Mouse (Mus musculus): ENCODE data around the gene Anxa2. TPM values are rescaled to one million over a fixed set of nuclear protein-coding genes. Genes with fewer than 3 reads are reported as not detected.

Anxa2 gene
- total and polyA plus RNA-seq, 3 experiments, result 0.13 to 0.26 TPM; not detected in 1

GRCm38 (mm10) chr9:69435194-69435593, 18.2 kb upstream of the Anxa2 start:
- Histone ChIP-seq H3K4me1 (ENCODE audit: control insufficient read depth in 1 of 2, insufficient read depth in 2 of 2) (no peaks in the 10 kb centered on the region), H3K9me3 (replicated peaks; ENCODE audit: low read length) (no peaks in the 10 kb centered on the region), H3K4me3 (replicated peaks in 1 of 3; ENCODE audit: low read depth in 2 of 3, low read length in 2 of 3, poor library complexity in 1 of 3) (no peak overlapping the region), H3K27ac (ENCODE audit: insufficient read depth, low read depth) (no peak overlapping the region), H3K4me2 (ENCODE audit: insufficient read depth, low read depth, poor library complexity, severe bottlenecking) (no peak overlapping the region), H3K9ac (ENCODE audit: insufficient read depth, low read depth) (no peak overlapping the region), H3K79me2 (replicated peaks; ENCODE audit: control insufficient read depth, extremely low read depth, insufficient read depth, poor library complexity, severe bottlenecking) (no peaks in the 10 kb centered on the region), H3K36me3 (replicated peaks in 1 of 2; ENCODE audit: control insufficient read depth in 1 of 2, insufficient read depth in 1 of 2, low read length in 1 of 2) (peaks cover 12 to 35% of the 10 kb centered on the region in 2 experiments), H3K27me3 (replicated peaks) (no peaks in the 10 kb centered on the region)
- in situ Hi-C loops (cut with MboI; ENCODE audit: low pct_ligation_motif_present, low pct_unique_long_range_greater_than_20kb, low sequenced_read_pairs), result no loop called here
- dilution Hi-C loops (cut with MboI; ENCODE audit: extremely low pct_ligation_motif_present, extremely low pct_unique_long_range_greater_than_20kb, low sequenced_read_pairs), result no loop called here
- no peak for TF ChIP-seq MYC (IDR thresholded peaks at IDR 0.05; ENCODE audit: low read depth, low read length)
- no peak for TF ChIP-seq USF2 (conservative IDR thresholded peaks at IDR 0.05; ENCODE audit: low read depth, low read length)
- TF ChIP-seq MAFK (IDR thresholded peaks at IDR 0.05; ENCODE audit: insufficient replicate concordance, low read length), result no peak
- no peak for TF ChIP-seq GABPA (IDR thresholded peaks at IDR 0.05; ENCODE audit: insufficient replicate concordance, low read depth, low read length)
- no peak for TF ChIP-seq CTCF (conservative IDR thresholded peaks at IDR 0.05 in 1 of 2, IDR thresholded peaks at IDR 0.05 in 1 of 2; ENCODE audit: low read depth in 2 of 2, low read length in 2 of 2)
- no peak for TF ChIP-seq JUN (IDR thresholded peaks at IDR 0.05; ENCODE audit: insufficient read depth, low read depth, low read length)
- TF ChIP-seq HCFC1 (IDR thresholded peaks at IDR 0.05; ENCODE audit: low read depth, low read length), result no peak
- no peak for TF ChIP-seq E2F4 (IDR thresholded peaks at IDR 0.05; ENCODE audit: insufficient replicate concordance, low read depth, low read length)
- no peak for TF ChIP-seq MXI1 (IDR thresholded peaks at IDR 0.05; ENCODE audit: low read depth, low read length)
- no peak for TF ChIP-seq ZKSCAN1 (IDR thresholded peaks at IDR 0.05; ENCODE audit: borderline replicate concordance, low read depth, low read length)
- no peak for TF ChIP-seq JUND (conservative IDR thresholded peaks at IDR 0.05; ENCODE audit: low read depth, low read length)
- DNase-seq (ENCODE audit: extremely low read depth), result no peak

DNA sequence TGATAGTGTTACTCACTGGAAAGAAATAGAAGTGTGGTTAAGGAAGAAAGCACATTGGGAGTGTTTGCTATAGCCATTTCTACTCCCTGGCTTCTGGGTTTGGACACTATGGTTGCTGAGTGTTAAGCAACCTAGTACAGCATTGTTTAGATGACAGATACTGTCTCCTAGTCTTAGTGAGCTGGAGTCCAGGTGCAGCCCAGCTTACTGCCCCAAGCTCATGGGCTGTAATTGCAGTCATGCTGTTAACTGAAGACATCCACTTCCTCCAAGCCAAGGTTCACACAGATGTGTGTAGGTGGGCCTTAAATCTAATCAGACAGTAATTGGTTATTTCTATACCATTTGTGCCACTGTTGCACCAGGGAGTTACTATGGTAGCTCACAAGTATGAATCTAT, 17.8 kb upstream of the Anxa2 start:
- Histone ChIP-seq H3K9ac (ENCODE audit: insufficient read depth, low read depth) (no peak overlapping the region), H3K79me2 (replicated peaks; ENCODE audit: control insufficient read depth, extremely low read depth, insufficient read depth, poor library complexity, severe bottlenecking) (no peaks in the 10 kb centered on the region), H3K4me3 (replicated peaks in 1 of 3; ENCODE audit: low read depth in 2 of 3, low read length in 2 of 3, poor library complexity in 1 of 3) (no peak overlapping the region), H3K36me3 (replicated peaks in 1 of 2; ENCODE audit: control insufficient read depth in 1 of 2, insufficient read depth in 1 of 2, low read length in 1 of 2) (peaks cover 7 to 31% of the 10 kb centered on the region in 2 experiments), H3K27me3 (replicated peaks) (no peaks in the 10 kb centered on the region), H3K4me2 (ENCODE audit: insufficient read depth, low read depth, poor library complexity, severe bottlenecking) (no peak overlapping the region), H3K27ac (ENCODE audit: insufficient read depth, low read depth) (no peak overlapping the region), H3K4me1 (ENCODE audit: control insufficient read depth in 1 of 2, insufficient read depth in 2 of 2) (no peaks in the 10 kb centered on the region), H3K9me3 (replicated peaks; ENCODE audit: low read length) (no peaks in the 10 kb centered on the region)
- dilution Hi-C loops (cut with MboI; ENCODE audit: extremely low pct_ligation_motif_present, extremely low pct_unique_long_range_greater_than_20kb, low sequenced_read_pairs), result no loop called here
- in situ Hi-C loops (cut with MboI; ENCODE audit: low pct_ligation_motif_present, low pct_unique_long_range_greater_than_20kb, low sequenced_read_pairs), result no loop called here
- TF ChIP-seq GABPA (IDR thresholded peaks at IDR 0.05; ENCODE audit: insufficient replicate concordance, low read depth, low read length) (no peak), POLR2AphosphoS2 (IDR thresholded peaks at IDR 0.05; ENCODE audit: low read depth, low read length) (no peak), E2F4 (IDR thresholded peaks at IDR 0.05; ENCODE audit: insufficient replicate concordance, low read depth, low read length) (no peak), ZNF384 (IDR thresholded peaks at IDR 0.05; ENCODE audit: low read depth, low read length) (no peak), MXI1 (IDR thresholded peaks at IDR 0.05; ENCODE audit: low read depth, low read length) (no peak), ZKSCAN1 (IDR thresholded peaks at IDR 0.05; ENCODE audit: borderline replicate concordance, low read depth, low read length) (no peak), USF2 (conservative IDR thresholded peaks at IDR 0.05; ENCODE audit: low read depth, low read length) (no peak), JUND (conservative IDR thresholded peaks at IDR 0.05; ENCODE audit: low read depth, low read length) (no peak), BHLHE40 (IDR thresholded peaks at IDR 0.05; ENCODE audit: low read depth, low read length) (no peak), TCF12 (IDR thresholded peaks at IDR 0.05; ENCODE audit: low read depth, low read length) (no peak), TBP (conservative IDR thresholded peaks at IDR 0.05; ENCODE audit: low read depth, low read length) (no peak)
- DNase-seq (ENCODE audit: extremely low read depth), result no peak

All from CH12.LX (cell line).